Mouse (Mus musculus): ENCODE data around the gene Rrbp1. TPM values are rescaled to one million over a fixed set of nuclear protein-coding genes. Genes with fewer than 3 reads are reported as not detected.

Gene Rrbp1
- polyA plus RNA-seq, 1 experiment, result 209 TPM

GRCm38 (mm10) chr2:143969260-143969659 is 41.8 kb downstream of the Rrbp1 start:
- DNase-seq (ENCODE audit: low read depth, low spot score), result no peak
- WGBS, result 89% methylated on average over 7 of the region's 7 CpGs

- no peak for DNase-seq (ENCODE audit: low read depth, low spot score)
- WGBS, result 91% methylated on average over 1 of the region's 1 CpGs
Observed at GRCm38 (mm10) chr2:143963318-143963717, 47.7 kb downstream of the Rrbp1 start.

GRCm38 (mm10) chr2:143962192-143962591 is 48.9 kb downstream of the Rrbp1 start:
- no peak for DNase-seq (ENCODE audit: low read depth, low spot score)
- 91% methylated on average over 5 of the region's 5 CpGs for WGBS

DNA sequence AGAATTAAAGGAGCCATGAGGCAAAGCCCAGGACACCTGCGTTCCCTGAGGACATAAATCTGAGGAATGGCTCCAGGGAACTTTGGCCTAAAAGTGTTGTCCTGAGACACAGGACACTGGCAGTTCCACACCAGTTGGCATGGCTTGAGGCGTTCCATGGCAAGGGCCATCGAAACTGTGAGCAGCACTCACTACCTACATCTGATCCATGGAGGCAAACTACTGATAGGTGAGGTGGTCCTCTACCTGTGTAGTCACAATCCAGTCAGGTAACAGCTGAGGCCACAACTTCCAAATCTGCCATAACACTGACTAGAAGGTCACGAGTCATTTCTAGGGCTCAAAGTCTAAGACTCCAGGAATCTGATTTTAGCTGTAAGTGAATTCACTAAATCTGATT is 55.3 kb downstream of the Rrbp1 start:
- DNase-seq (ENCODE audit: low read depth, low spot score), result no peak
- 88% methylated on average over 4 of the region's 4 CpGs for WGBS

DNA sequence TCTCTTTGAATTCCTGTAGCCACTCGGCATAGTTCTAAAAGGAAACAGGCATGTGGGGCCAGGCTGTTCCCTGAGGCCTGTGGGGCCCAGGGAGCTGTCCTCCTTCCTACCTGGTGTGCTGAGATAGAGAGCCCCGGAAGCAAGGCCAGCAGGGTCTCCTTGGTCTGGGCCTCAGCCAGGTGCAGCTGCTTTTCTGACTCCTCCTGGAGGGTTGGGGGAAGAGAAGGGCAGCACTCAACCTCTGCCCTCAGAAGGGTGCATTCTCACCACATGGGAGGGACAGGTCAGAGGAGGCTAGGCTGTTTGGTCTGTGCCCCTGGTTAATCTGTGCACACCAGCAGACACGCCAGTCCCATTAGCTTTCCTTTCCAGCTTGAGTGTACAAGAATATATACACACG is 56.1 kb downstream of the Rrbp1 start:
- 82% methylated on average over 4 of the region's 4 CpGs for WGBS
- no peak for DNase-seq (ENCODE audit: low read depth, low spot score)

GRCm38 (mm10) chr2:143953944-143954343 is 57.1 kb downstream of the Rrbp1 start:
- 85% methylated on average over 4 of the region's 4 CpGs for WGBS
- DNase-seq (ENCODE audit: low read depth, low spot score), result no peak

GRCm38 (mm10) chr2:143951546-143952315 is 59.3 kb downstream of the Rrbp1 start:
- 60% methylated on average over 5 of the region's 5 CpGs for WGBS
- DNase-seq (ENCODE audit: low read depth, low spot score), result no peak

DNA sequence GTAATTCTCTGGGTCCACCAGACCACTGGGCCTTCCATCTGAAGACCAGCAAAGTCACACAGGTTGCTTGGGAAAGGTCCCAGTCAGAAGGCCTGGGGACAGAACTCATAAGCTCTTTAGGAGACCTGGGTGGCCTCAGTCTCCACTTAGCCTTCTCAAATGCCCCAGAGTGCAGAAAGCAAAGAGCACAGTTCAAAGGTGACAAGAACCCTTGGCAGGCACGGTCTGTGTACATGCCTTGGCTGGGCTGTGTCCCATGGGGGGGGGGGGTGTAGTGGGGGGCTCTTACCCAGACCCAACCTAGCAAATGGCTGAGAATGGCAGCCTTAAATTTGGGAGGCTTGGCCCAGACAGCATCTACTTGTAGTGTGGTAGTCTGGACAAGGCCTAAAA is 60.0 kb downstream of the Rrbp1 start:
- no peak for DNase-seq (ENCODE audit: low read depth, low spot score)
- WGBS, result 37% methylated on average over 1 of the region's 1 CpGs

- no peak for DNase-seq (ENCODE audit: low read depth, low spot score)
- 86% methylated on average over 5 of the region's 5 CpGs for WGBS
Observed at GRCm38 (mm10) chr2:143950290-143951027, 60.6 kb downstream of the Rrbp1 start.

GRCm38 (mm10) chr2:143949217-143949616 is 61.8 kb downstream of the Rrbp1 start:
- WGBS, result 93% methylated on average over 6 of the region's 6 CpGs
- DNase-seq (ENCODE audit: low read depth, low spot score), result no peak

- 82% methylated on average over 4 of the region's 4 CpGs for WGBS
- no peak for DNase-seq (ENCODE audit: low read depth, low spot score)
Observed at GRCm38 (mm10) chr2:143948416-143948815, 62.6 kb downstream of the Rrbp1 start.

DNA sequence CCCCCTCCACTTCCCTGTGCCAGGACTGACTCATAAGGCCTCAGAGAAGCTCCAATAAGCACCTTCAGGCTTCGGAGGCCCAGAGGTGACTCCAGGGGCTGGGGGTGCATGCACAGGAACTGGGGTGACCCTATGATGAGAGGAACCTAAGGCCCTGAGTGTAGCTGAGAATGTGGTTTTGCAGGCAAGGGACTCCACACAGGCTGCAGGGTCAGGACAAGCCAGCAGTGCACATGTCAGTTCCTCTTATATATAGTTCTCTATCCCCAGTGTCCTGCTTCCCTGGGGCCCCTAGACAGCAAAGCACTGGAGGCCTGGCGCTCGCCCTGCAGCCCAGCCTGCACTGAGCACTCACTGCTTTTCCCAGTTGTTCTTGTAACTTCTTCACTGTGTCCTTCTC is 63.1 kb downstream of the Rrbp1 start:
- 74% methylated on average over 3 of the region's 3 CpGs for WGBS
- DNase-seq (ENCODE audit: low read depth, low spot score), result no peak

DNA sequence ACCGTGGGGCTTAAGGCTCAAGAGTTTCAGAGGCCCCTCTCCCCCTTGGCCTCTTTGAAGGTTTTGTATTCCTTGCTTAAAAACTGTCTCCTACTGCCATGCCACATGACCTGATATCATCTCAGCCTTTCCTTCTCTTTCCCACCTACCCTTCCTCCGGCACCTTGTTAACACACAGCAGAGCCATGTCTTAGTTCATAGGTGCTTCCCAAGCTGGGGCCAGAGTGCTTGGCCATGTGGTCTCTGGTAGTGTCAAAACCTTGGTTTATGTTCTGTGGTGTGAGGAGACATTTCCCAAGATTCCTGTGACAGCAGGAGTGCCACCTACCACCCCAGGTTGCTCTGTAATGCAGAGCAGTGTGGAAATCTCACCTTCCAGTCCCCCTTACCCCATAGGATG is 64.7 kb downstream of the Rrbp1 start:
- WGBS, result 73% methylated on average over 2 of the region's 2 CpGs
- DNase-seq (ENCODE audit: low read depth, low spot score), result no peak

- WGBS, result 64% methylated on average over 7 of the region's 7 CpGs
- DNase-seq (ENCODE audit: low read depth, low spot score), result peak; percentile 54
Observed at GRCm38 (mm10) chr2:143945466-143946075, 65.5 kb downstream of the Rrbp1 start.

- DNase-seq (ENCODE audit: low read depth, low spot score), result no peak
- 90% methylated on average over 3 of the region's 3 CpGs for WGBS
Observed at GRCm38 (mm10) chr2:143944796-143945195, 66.3 kb downstream of the Rrbp1 start.

DNA sequence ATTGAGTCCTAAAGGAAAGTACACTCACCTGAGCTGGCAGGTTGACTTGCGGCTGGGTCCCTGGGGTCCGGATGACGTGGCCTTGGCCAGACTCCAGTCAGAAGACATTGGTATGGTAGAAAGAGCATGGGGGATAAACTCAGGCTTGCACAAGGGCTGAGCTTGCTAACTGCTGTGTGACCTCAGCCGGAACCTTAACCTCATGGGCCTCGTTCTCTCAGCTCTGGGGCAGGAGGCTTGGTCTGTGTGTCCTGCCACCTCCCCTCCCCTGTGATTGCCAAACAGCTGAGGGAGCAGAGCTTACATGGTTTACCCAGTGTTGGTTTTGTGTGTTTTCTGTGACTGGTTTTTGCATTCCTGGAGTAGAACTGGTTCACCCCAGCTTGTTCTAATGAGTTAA is 70.7 kb downstream of the Rrbp1 start:
- WGBS, result 92% methylated on average over 5 of the region's 5 CpGs
- no peak for DNase-seq (ENCODE audit: low read depth, low spot score)

DNA sequence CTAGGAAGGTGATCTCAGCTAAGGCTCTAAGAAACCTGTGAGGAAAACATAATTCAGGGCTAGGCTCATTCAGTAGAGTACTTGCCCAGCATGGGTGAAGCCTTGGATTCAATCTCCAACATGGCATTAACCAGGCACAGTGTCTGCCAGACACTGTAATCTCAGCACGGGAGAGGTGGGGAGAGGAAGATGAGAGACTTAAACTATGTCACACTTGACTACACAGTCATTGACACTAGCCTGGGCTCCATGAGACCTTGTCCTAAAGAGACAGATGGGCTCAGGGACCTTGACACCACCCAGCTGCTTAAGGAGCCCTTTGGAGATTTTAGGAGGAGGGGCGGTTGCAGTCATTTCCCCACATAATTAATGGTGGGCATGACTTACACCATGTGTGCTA is 73.2 kb downstream of the Rrbp1 start:
- no peak for DNase-seq (ENCODE audit: low read depth, low spot score)
- 47% methylated on average over 2 of the region's 2 CpGs for WGBS

- no peak for DNase-seq (ENCODE audit: low read depth, low spot score)
- WGBS, result 79% methylated on average over 8 of the region's 8 CpGs
Observed at GRCm38 (mm10) chr2:143934439-143934838, 76.6 kb downstream of the Rrbp1 start.

- WGBS, result 88% methylated on average over 5 of the region's 5 CpGs
- no peak for DNase-seq (ENCODE audit: low read depth, low spot score)
Observed at GRCm38 (mm10) chr2:143933516-143933915, 77.5 kb downstream of the Rrbp1 start.

- no peak for DNase-seq (ENCODE audit: low read depth, low spot score)
- 72% methylated on average over 12 of the region's 12 CpGs for WGBS
Observed at GRCm38 (mm10) chr2:143932340-143932873, 78.7 kb downstream of the Rrbp1 start.
